Mouse (Mus musculus) urinary bladder, postnatal 4 days (tissue): Measurements from ENCODE around the gene Slc5a5.

Source experiments
- DNase-seq, 2 experiments: peaks; one replicate each; pipeline ENCODE4 v3.0.0; 2021 to 2022; ENCODE audit warnings: low spot score in 2 of 2

Slc5a5 gene

DNA sequence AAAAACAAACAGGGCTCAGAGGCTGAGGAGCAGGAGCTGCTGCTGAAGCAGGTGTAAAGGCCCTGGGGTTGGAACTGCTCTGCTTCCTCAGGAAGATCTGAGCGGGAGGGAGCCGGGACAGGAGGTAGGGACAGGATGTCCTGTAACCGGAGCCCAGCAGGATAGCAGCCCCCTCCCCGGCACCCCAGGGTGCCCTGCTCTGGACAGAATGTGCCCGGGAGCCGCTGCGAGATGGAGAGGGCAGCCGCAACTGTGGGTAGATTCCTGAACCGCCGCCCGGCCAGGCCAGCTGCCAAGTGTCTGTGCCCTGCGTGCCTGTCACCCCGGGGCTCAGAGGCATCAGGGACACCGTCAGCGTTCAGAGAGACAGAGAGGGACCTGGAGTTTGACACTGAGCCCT is 59.0 kb downstream of the Slc5a5 start:
- DNase-seq, result no peak

DNA sequence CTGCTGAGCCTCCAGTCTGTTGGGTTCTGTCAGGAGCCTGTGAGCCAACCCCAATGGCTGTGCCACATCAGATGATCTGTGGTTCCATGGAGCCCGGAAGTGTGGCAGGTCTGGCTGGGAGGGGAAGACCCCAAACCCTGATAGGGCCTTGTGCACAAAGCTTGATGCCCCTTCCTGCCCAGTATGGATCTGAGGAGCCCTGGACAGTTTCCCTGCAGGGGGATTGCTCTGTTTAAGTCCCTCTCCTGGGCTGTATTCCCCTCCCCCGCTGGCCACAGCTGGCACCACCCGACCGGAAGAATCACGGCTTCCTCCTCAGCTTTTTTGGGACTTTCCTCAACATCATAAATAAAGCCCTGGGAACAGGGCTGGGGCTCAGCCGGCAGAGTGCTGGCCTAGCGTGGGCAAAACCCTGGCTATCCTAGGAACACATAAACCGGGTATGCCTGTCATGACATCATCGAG is 59.5 kb downstream of the Slc5a5 start:
- no peak for DNase-seq
